Mouse (Mus musculus) megakaryocyte, embryonic 14.5 days (primary cell): ENCODE measurements at regions not wholly inside any gene's neighbourhood (a gene's known extent, or its start where the extent isn't known, plus 50 kb on each side); places are given as distances from the start of the nearest gene placed in this dataset.

ENCODE experiments used
- FLI1 ChIP-seq: IDR thresholded peaks from 2 replicates; pipeline ENCODE4 v1.6.1; 2012; ENCODE audit warnings: low read length, inconsistent platforms, mixed read lengths
- GATA1 ChIP-seq: IDR thresholded peaks from 3 replicates; pipeline ENCODE4 v1.6.1; 2012; ENCODE audit warnings: mixed read lengths, low read length, inconsistent platforms, borderline replicate concordance

- TF ChIP-seq GATA1, result no peak
- no peak for TF ChIP-seq FLI1
Measured at GRCm38 (mm10) chr6:94779213-94779612, 79.3 kb upstream of the Lrig1 start.
